Mouse (Mus musculus): ENCODE data around the gene Epha2. TPM values are rescaled to one million over a fixed set of nuclear protein-coding genes. Genes with fewer than 3 reads are reported as not detected.
A peak's percentile ranks its signal among the peaks of the same experiment; 100 is the strongest.

Gene Epha2
- polyA plus RNA-seq (2014; fragmentation: Nextera tagmentation; extraction: Ambion mirVana), result 1.3 and 2.3 TPM in 2 replicates

- H3K9me3 ChIP-seq (ENCODE audit: control insufficient read depth, low read length), result no peaks in the 10 kb centered on the region
- H3K9ac ChIP-seq (ENCODE audit: low read length), result peak within 1 kb of the TSS; percentile 64
- DNase-seq (ENCODE audit: low spot score) (peak; percentile 89), ATAC-seq (replicated peaks; ENCODE audit: low FRiP score) (peak; percentile 60)
- H3K4me2 ChIP-seq (ENCODE audit: low read depth, low read length, severe bottlenecking), result peak within 1 kb of the TSS; percentile 97
- H3K27me3 ChIP-seq (ENCODE audit: control insufficient read depth, insufficient read depth, low read length), result peaks cover 11% of the 10 kb centered on the region
- peaks cover 6% of the 10 kb centered on the region for H3K4me1 ChIP-seq (replicated peaks; ENCODE audit: control insufficient read depth, insufficient read depth, low read length)
- under 1% methylated on average over 35 of the region's 35 CpGs for WGBS
- peak within 1 kb of the TSS; percentile 62 for H3K4me3 ChIP-seq (ENCODE audit: low read depth, low read length)
- no peaks in the 10 kb centered on the region for H3K36me3 ChIP-seq (ENCODE audit: control insufficient read depth, insufficient read depth, low read length)
- H3K27ac ChIP-seq (ENCODE audit: low read depth, low read length), result no peak within 1 kb of the TSS
Observed at GRCm38 (mm10) chr4:141301116-141301553, at the start of gene Epha2. Gene Epha2 (plus strand): TSS chr4:141301240.

- no peak overlapping the region for H3K4me2 ChIP-seq (ENCODE audit: low read depth, low read length, severe bottlenecking)
- H3K27ac ChIP-seq (ENCODE audit: low read depth, low read length), result no peak overlapping the region
- WGBS, result 71% methylated on average over 2 of the region's 2 CpGs
- no peak for DNase-seq (ENCODE audit: low spot score)
- H3K4me1 ChIP-seq (replicated peaks; ENCODE audit: control insufficient read depth, insufficient read depth, low read length), result peaks cover 5% of the 10 kb centered on the region; the same call in 1 of the 2 replicates
- H3K9me3 ChIP-seq (ENCODE audit: control insufficient read depth, low read length), result no peaks in the 10 kb centered on the region
- ATAC-seq (replicated peaks; ENCODE audit: low FRiP score), result no peak
- no peak overlapping the region for H3K4me3 ChIP-seq (ENCODE audit: low read depth, low read length)
- H3K27me3 ChIP-seq (ENCODE audit: control insufficient read depth, insufficient read depth, low read length), result peaks cover 20% of the 10 kb centered on the region
- no peak overlapping the region for H3K9ac ChIP-seq (ENCODE audit: low read length)
- no peaks in the 10 kb centered on the region for H3K36me3 ChIP-seq (ENCODE audit: control insufficient read depth, insufficient read depth, low read length)
Observed at GRCm38 (mm10) chr4:141252641-141253040, 48.4 kb upstream of the Epha2 start.

GRCm38 (mm10) chr4:141254234-141254633 is 46.8 kb upstream of the Epha2 start:
- Histone ChIP-seq H3K4me3 (ENCODE audit: low read depth, low read length) (no peak overlapping the region), H3K36me3 (ENCODE audit: control insufficient read depth, insufficient read depth, low read length) (no peaks in the 10 kb centered on the region), H3K9ac (ENCODE audit: low read length) (no peak overlapping the region), H3K27ac (ENCODE audit: low read depth, low read length) (no peak overlapping the region), H3K9me3 (ENCODE audit: control insufficient read depth, low read length) (no peaks in the 10 kb centered on the region), H3K4me1 (replicated peaks; ENCODE audit: control insufficient read depth, insufficient read depth, low read length) (no peaks in the 10 kb centered on the region), H3K27me3 (ENCODE audit: control insufficient read depth, insufficient read depth, low read length) (peaks cover 4% of the 10 kb centered on the region), H3K4me2 (ENCODE audit: low read depth, low read length, severe bottlenecking) (no peak overlapping the region)
- ATAC-seq (replicated peaks; ENCODE audit: low FRiP score) (no peak), DNase-seq (ENCODE audit: low spot score) (no peak)
- 84% methylated on average over 16 of the region's 16 CpGs for WGBS

GRCm38 (mm10) chr4:141257440-141257839 is 43.6 kb upstream of the Epha2 start:
- H3K36me3 ChIP-seq (ENCODE audit: control insufficient read depth, insufficient read depth, low read length), result no peaks in the 10 kb centered on the region
- H3K27ac ChIP-seq (ENCODE audit: low read depth, low read length), result no peak overlapping the region
- no peaks in the 10 kb centered on the region for H3K27me3 ChIP-seq (ENCODE audit: control insufficient read depth, insufficient read depth, low read length)
- H3K9ac ChIP-seq (ENCODE audit: low read length), result no peak overlapping the region
- 63% methylated on average over 5 of the region's 5 CpGs for WGBS
- no peaks in the 10 kb centered on the region for H3K9me3 ChIP-seq (ENCODE audit: control insufficient read depth, low read length)
- ATAC-seq (replicated peaks; ENCODE audit: low FRiP score), result no peak
- H3K4me1 ChIP-seq (replicated peaks; ENCODE audit: control insufficient read depth, insufficient read depth, low read length), result no peaks in the 10 kb centered on the region
- no peak for DNase-seq (ENCODE audit: low spot score)
- no peak overlapping the region for H3K4me2 ChIP-seq (ENCODE audit: low read depth, low read length, severe bottlenecking)
- H3K4me3 ChIP-seq (ENCODE audit: low read depth, low read length), result no peak overlapping the region

GRCm38 (mm10) chr4:141259413-141259812 is 41.6 kb upstream of the Epha2 start:
- Histone ChIP-seq H3K4me3 (ENCODE audit: low read depth, low read length) (no peak overlapping the region), H3K27ac (ENCODE audit: low read depth, low read length) (no peak overlapping the region), H3K9me3 (ENCODE audit: control insufficient read depth, low read length) (no peaks in the 10 kb centered on the region), H3K4me1 (replicated peaks; ENCODE audit: control insufficient read depth, insufficient read depth, low read length) (no peaks in the 10 kb centered on the region), H3K27me3 (ENCODE audit: control insufficient read depth, insufficient read depth, low read length) (no peaks in the 10 kb centered on the region), H3K4me2 (ENCODE audit: low read depth, low read length, severe bottlenecking) (no peak overlapping the region), H3K36me3 (ENCODE audit: control insufficient read depth, insufficient read depth, low read length) (no peaks in the 10 kb centered on the region), H3K9ac (ENCODE audit: low read length) (no peak overlapping the region)
- WGBS, result 84% methylated on average over 12 of the region's 12 CpGs
- ATAC-seq (replicated peaks; ENCODE audit: low FRiP score) (no peak), DNase-seq (ENCODE audit: low spot score) (no peak)

- 78% methylated on average over 16 of the region's 16 CpGs for WGBS
- no peak overlapping the region for H3K4me3 ChIP-seq (ENCODE audit: low read depth, low read length)
- no peaks in the 10 kb centered on the region for H3K36me3 ChIP-seq (ENCODE audit: control insufficient read depth, insufficient read depth, low read length)
- no peak for ATAC-seq (replicated peaks; ENCODE audit: low FRiP score)
- no peaks in the 10 kb centered on the region for H3K27me3 ChIP-seq (ENCODE audit: control insufficient read depth, insufficient read depth, low read length)
- H3K9ac ChIP-seq (ENCODE audit: low read length), result no peak overlapping the region
- DNase-seq (ENCODE audit: low spot score), result no peak
- no peaks in the 10 kb centered on the region for H3K4me1 ChIP-seq (replicated peaks; ENCODE audit: control insufficient read depth, insufficient read depth, low read length)
- H3K9me3 ChIP-seq (ENCODE audit: control insufficient read depth, low read length), result no peaks in the 10 kb centered on the region
- no peak overlapping the region for H3K27ac ChIP-seq (ENCODE audit: low read depth, low read length)
- H3K4me2 ChIP-seq (ENCODE audit: low read depth, low read length, severe bottlenecking), result no peak overlapping the region
Observed at GRCm38 (mm10) chr4:141260007-141260723, 40.9 kb upstream of the Epha2 start.

- Histone ChIP-seq H3K36me3 (ENCODE audit: control insufficient read depth, insufficient read depth, low read length) (no peaks in the 10 kb centered on the region), H3K4me2 (ENCODE audit: low read depth, low read length, severe bottlenecking) (no peak overlapping the region), H3K27ac (ENCODE audit: low read depth, low read length) (no peak overlapping the region), H3K9me3 (ENCODE audit: control insufficient read depth, low read length) (no peaks in the 10 kb centered on the region), H3K9ac (ENCODE audit: low read length) (no peak overlapping the region), H3K4me3 (ENCODE audit: low read depth, low read length) (no peak overlapping the region), H3K27me3 (ENCODE audit: control insufficient read depth, insufficient read depth, low read length) (no peaks in the 10 kb centered on the region), H3K4me1 (replicated peaks; ENCODE audit: control insufficient read depth, insufficient read depth, low read length) (no peaks in the 10 kb centered on the region)
- 77% methylated on average over 10 of the region's 10 CpGs for WGBS
- no peak for ATAC-seq (replicated peaks; ENCODE audit: low FRiP score)
- no peak for DNase-seq (ENCODE audit: low spot score)
Observed at GRCm38 (mm10) chr4:141262906-141263637, 38.0 kb upstream of the Epha2 start.

- DNase-seq (ENCODE audit: low spot score) (no peak), ATAC-seq (replicated peaks; ENCODE audit: low FRiP score) (no peak)
- H3K36me3 ChIP-seq (ENCODE audit: control insufficient read depth, insufficient read depth, low read length), result no peaks in the 10 kb centered on the region
- 83% methylated on average over 3 of the region's 3 CpGs for WGBS
- H3K27ac ChIP-seq (ENCODE audit: low read depth, low read length), result no peak overlapping the region
- no peak overlapping the region for H3K9ac ChIP-seq (ENCODE audit: low read length)
- H3K27me3 ChIP-seq (ENCODE audit: control insufficient read depth, insufficient read depth, low read length), result no peaks in the 10 kb centered on the region
- H3K4me3 ChIP-seq (ENCODE audit: low read depth, low read length), result no peak overlapping the region
- no peaks in the 10 kb centered on the region for H3K4me1 ChIP-seq (replicated peaks; ENCODE audit: control insufficient read depth, insufficient read depth, low read length)
- H3K4me2 ChIP-seq (ENCODE audit: low read depth, low read length, severe bottlenecking), result no peak overlapping the region
- no peaks in the 10 kb centered on the region for H3K9me3 ChIP-seq (ENCODE audit: control insufficient read depth, low read length)
Observed at GRCm38 (mm10) chr4:141265979-141266637, 34.9 kb upstream of the Epha2 start.
